Mouse (Mus musculus): ENCODE measurements around the gene St3gal4.

Gene St3gal4

DNA sequence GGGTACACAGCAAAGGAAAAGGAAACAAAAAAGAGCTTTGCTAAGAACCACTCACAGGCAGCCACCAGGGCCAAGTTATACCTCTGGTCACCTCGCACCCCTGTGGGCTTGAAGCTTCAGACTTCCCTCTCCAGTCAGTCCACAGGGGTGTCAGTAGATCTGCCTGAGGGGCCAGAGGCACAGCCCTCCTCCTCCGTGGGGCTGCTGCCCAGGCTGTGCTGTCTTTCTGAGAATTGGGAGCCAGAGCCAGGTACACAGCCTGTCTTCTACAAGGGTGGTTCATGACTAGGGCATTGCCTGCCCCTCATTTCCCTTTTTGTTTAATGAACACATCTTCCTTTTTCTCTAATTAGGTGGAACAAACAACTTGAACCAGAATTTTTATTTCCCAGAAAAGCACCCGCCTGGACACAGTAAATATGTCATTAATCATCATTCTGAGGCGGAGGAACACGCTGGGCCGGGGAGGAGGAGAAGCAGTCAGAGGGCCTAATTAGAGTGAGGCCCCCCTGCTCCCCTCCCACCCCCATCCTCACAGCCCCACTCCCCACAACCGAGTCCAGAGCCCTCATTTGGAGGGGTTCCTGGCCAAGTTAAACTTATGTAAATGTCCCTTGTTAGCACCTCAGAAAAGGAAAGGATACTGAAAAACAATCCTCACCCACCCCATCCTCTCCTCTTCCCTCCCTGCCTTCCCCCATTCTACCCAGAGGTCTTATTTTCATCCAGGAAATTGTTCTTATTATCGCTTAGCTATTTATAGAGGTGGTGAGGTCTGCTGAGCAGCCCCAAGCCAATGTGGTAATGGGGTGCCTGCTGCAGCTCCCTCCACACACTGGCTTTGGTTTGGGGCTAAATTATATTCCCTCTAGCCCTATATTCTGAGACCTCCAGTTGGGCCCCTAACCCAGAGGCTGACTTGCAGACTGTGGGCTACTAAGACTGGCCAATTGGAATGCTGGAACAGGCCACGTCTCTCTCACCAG lies 120.9 kb downstream of the St3gal4 start:
- no peak for DNase-seq

Data from right cerebral cortex, postnatal 4 days (tissue).